Mouse (Mus musculus) retina, postnatal 1 day (tissue): ENCODE measurements around the gene Gm48552.
A peak's percentile ranks its signal among the peaks of the same experiment; 100 is the strongest.

ENCODE experiments used
- DNase-seq: peaks from one replicate; pipeline ENCODE4 v3.0.0-alpha.2; 2012

The Gm48552 gene

GRCm38 (mm10) chr10:81362336-81362949, 26.4 kb upstream of the Gm48552 start:
- no peak for DNase-seq

GRCm38 (mm10) chr10:81363436-81364346, 25.1 kb upstream of the Gm48552 start:
- no peak for DNase-seq

- no peak for DNase-seq
Measured at GRCm38 (mm10) chr10:81364666-81365065, 24.1 kb upstream of the Gm48552 start.

GRCm38 (mm10) chr10:81365073-81365472, 23.7 kb upstream of the Gm48552 start:
- no peak for DNase-seq

- peak; percentile 72 for DNase-seq
Measured at GRCm38 (mm10) chr10:81365672-81366476, 22.9 kb upstream of the Gm48552 start, which contains the start of gene 4930404N11Rik. 4930404N11Rik (minus strand) TSS chr10:81365816.

- DNase-seq = no peak
Measured at GRCm38 (mm10) chr10:81366477-81367206, 22.2 kb upstream of the Gm48552 start.

GRCm38 (mm10) chr10:81367207-81367495, 21.7 kb upstream of the Gm48552 start:
- DNase-seq = no peak

GRCm38 (mm10) chr10:81375322-81375721, 13.5 kb upstream of the Gm48552 start:
- DNase-seq = no peak

GRCm38 (mm10) chr10:81376561-81377361, 12.0 kb upstream of the Gm48552 start:
- no peak for DNase-seq

- no peak for DNase-seq
Measured at GRCm38 (mm10) chr10:81377362-81377664, 11.5 kb upstream of the Gm48552 start.

- no peak for DNase-seq
Measured at GRCm38 (mm10) chr10:81377793-81378552, 10.8 kb upstream of the Gm48552 start, which contains the start of gene Fzr1. Fzr1 (minus strand) TSS chr10:81378516.

- peak; percentile 100 for DNase-seq
Measured at GRCm38 (mm10) chr10:81378553-81379182, 10.1 kb upstream of the Gm48552 start.

GRCm38 (mm10) chr10:81379183-81379553, 9.6 kb upstream of the Gm48552 start:
- no peak for DNase-seq

GRCm38 (mm10) chr10:81379809-81380378, 8.9 kb upstream of the Gm48552 start:
- DNase-seq = no peak

- DNase-seq = peak; percentile 40
Measured at GRCm38 (mm10) chr10:81382039-81382438, 6.8 kb upstream of the Gm48552 start.

GRCm38 (mm10) chr10:81383802-81384604, 4.8 kb upstream of the Gm48552 start, which contains the start of the genes Dohh and Gm48551:
Dohh (plus strand) TSS chr10:81384428.
Gm48551 (plus strand) TSS chr10:81384466.
- peak; percentile 99 for DNase-seq

GRCm38 (mm10) chr10:81384605-81384982, 4.2 kb upstream of the Gm48552 start:
- DNase-seq = no peak

- no peak for DNase-seq
Measured at GRCm38 (mm10) chr10:81385603-81386306, 3.0 kb upstream of the Gm48552 start.

GRCm38 (mm10) chr10:81387716-81388115, 1.1 kb upstream of the Gm48552 start:
- no peak for DNase-seq
